Mouse (Mus musculus): ENCODE measurements around the gene Hist1h1t.

Gene Hist1h1t

DNA sequence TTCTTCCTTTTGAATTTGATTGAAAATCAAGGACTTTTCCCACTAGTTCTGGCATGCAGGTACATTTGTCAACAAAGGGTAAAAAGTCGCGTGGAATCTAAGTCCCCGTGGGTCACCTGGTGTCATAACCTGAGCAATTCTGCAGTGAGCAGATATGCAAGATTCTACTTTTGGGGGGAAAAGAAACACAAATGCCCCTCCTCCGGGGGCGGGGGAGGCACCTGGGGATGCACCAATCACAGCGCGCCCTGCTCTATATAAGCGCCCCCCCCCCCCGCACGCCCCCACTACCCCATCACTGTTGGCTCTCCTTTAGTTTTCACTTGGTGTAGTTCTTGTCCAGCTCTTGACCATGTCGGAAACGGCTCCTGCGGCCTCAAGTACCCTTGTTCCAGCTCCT, at the start of gene Hist1h1t:
Gene Hist1h1t, plus strand, starts transcription at position 301 of the 400 bp plus-strand sequence.
- DNase-seq, result no peak

DNA sequence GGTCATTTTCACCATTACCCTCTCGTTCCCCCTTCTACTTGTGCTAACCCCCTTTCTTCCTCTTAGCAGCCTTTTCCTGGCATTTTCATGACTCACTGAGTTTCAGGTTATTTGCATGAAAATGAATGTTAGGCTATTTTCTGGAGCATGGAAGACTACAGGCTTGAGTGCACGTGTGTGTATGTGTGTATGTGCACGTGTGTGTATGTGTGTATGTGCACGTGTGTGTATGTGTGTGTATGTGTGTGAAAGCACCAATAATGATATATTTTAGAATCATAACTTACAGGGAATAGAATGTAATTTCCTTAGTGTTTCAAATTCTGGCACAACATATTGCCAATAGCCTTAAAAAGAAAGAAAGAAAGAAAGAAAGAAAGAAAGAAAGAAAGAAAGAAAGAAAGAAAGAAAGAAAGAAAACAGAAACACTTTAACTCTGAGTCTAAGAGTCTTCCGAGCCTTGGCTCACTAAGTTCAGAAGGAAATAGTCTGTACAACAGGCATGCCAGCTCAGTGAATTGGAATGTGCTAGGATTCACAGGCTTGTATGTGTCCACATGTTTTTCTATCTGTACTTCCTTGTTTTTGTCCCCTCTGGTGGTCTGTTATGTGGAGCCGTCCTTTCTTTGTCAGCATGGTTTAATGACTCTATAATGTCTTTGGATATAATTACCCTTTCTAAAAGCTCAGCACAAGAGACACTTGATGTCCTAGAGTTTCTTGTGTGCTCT, 35.8 kb upstream of the Hist1h1t start:
- no peak for DNase-seq

DNA sequence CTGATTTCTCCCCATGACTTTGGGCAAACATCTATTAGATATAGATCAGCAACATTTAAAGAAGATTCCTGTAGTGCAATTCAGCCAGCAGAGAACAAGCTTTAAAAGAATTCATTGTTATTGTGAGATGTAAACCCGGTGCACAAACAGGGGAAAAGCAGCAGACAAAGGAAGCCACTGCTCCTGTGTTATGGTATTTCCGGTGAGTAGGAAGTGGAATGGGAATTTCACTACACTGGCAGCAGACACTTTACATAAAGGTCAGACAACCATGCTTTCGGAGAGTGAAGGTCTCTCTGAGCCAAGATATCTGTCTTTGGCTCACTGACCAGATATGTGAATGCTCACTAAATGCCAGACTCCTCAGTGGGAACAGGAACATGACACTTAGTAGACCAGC, 33.1 kb upstream of the Hist1h1t start:
- no peak for DNase-seq

DNA sequence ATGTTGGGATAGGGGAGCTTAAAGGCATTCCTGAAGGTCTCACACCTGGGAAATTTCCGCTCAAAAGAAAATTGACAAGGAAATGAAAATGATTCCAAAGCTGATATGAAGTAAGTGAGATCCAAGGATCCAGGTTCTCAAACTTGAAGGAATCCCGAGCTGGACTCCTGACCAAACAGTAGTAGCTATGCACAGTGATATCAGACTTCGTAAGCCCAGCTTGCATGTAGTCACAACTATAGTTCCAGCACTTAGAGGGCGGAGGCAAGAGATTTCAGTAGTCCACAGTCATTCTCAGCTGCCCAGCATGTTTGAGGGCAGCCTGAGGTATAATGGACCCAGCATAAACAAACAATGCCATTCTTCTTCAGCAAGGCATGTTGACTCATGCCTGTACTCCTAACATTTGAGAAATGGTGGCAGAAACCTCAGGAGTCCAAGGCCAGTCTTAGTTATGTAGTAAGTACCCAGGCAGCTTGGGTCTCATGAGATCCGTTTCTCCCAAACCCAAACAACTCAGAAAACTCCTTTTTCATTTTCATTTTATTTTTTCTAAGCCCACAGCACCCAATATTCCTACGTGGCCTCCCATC, 13.5 kb upstream of the Hist1h1t start:
- DNase-seq, result no peak

DNA sequence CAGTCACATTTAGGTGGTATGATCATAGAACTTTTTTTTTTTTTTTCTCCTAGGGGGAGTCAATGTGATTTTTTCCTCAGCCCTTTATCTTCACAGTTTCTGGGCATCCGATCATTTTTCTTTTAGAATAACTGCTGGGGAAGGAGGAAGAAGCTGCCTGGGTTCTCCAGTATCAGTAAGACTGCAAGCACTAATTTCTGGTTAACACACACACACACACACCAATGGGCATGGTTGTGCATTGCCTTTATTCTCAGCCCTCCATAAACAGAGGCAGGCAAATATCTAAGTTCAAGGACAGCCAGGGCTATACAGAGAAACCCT, 13.0 kb upstream of the Hist1h1t start:
- no peak for DNase-seq

DNA sequence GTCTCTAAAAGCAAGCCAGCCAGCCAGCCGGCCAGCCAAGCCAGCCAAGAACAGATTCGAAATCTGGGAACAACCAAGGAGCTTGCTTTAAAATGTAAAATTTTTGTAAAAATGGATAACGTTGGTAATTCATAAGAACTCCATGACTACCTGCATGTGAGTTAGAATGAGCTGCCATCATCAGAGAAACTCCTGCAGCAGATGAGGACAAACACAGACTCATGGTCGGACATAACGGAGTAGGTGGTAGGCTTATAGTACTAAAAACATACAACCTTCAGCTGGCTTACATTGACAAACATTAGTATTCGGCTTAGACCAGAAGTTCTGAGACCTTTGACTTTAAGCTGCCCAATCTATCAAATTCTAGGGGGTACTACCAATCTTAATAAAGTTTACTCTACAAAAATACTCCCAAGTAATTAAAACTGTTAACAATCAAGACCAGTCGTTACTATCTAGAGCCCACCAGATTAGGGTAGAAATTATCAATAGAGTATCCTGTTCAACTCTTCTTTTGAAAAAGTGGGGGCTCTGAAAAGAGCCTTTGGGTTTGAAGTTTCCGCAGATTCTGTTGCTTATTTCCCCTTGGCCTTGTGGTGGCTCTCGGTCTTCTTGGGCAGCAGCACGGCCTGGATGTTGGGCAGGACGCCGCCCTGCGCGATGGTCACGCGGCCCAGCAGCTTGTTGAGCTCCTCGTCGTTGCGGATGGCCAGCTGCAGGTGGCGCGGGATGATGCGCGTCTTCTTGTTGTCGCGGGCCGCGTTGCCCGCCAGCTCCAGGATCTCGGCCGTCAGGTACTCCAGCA, 12.5 kb upstream of the Hist1h1t start:
- DNase-seq, result peak; percentile 37

DNA sequence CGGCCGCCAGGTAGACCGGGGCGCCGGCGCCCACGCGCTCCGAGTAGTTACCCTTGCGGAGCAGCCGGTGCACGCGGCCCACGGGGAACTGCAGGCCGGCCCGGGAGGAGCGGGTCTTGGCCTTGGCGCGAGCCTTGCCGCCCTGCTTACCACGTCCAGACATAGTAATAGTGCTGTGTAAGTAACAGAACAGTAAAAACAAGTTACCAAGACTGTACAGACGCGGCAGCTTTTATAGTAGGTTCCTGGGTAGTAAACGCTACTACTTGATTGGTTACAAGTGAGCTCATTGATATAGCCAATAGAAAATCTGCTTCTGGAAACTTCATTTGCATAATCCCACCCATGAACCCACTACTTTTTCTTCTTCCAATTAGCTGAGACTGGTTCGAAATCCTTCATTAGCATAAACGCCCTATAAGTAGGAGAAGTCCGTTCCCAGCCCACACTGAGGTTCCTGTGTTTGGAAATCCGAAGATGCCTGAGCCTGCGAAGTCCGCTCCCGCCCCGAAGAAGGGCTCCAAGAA, 11.8 kb upstream of the Hist1h1t start, which contains the start of the genes Hist1h2ac and Hist1h2bc:
Gene Hist1h2ac, minus strand, starts transcription at position 194 of the 527 bp plus-strand sequence.
Gene Hist1h2bc, plus strand, starts transcription at position 445 of the 527 bp plus-strand sequence.
- peak; percentile 91 for DNase-seq

DNA sequence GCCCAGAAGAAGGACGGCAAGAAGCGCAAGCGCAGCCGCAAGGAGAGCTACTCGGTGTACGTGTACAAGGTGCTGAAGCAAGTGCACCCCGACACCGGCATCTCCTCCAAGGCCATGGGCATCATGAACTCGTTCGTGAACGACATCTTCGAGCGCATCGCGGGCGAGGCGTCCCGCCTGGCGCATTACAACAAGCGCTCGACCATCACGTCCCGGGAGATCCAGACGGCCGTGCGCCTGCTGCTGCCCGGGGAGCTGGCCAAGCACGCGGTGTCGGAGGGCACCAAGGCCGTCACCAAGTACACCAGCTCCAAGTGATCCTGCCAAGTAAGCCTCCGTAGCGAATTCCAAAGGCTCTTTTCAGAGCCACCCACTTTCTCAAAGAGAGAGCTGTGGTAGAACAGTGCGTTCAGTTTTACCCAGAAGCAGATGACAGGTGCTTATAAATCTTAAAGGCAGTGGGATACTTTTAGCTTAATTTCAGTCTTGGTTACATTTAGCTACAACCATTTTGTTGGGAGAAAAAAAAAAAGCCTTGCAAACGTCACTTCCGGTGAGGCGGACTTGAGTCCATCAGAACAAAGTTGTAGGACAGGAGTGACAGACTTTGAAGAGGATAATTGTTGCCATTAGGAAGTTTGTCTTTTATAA, 11.2 kb upstream of the Hist1h1t start:
- peak; percentile 61 for DNase-seq

DNA sequence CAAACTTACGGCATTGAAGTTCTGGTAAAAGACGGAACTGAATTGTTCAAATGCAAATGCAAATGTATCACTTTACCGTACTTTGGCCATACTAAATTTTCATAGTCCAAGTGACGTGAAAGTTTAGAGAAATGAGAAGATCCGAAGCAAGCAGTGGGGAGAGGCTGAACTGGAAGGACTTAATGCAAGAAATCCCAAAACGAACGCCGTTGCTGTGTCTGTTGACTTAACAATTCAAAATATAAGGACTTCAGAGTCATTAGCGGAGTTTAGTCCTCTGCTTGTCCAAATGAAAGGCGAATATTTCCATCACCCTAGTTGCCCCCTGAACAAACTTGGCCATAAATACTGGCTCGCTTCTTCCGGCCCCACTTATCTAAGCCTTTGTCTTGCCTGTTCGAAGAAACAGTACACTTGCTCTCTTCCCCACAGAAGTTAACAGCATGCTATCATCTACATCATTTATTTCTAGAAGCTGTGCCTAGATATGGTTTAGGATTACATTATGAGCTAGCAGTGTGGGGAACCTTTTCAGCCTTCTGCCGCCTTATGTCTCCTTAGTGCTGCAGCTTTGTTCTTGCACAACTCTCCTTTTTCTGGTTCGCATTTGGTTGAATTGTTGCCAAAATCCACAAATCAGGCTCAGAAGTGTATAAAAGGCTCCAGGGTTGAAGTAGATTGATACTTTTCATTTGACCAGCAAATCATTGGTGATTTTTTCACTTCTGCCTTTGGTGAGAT, 10.3 kb upstream of the Hist1h1t start:
- DNase-seq, result peak; percentile 43

DNA sequence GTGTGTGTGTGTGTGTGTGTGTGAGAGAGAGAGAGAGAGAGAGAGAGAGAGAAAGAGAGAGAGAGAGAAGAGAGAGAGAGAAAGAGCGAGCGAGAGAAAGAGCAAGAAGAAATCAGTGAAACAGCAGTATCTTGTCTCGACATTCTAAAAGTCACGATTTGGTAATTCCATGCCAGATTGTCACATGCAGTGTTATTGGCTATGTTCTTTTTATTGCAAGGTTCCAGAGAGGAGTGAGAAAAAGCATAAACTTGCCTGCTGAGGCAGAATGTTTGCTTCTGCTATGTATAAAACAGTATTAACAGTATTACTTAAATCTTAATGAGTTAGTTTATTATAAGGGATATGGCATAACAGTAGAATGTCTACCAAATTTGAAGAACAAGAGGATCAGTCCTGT, 9.6 kb upstream of the Hist1h1t start:
- no peak for DNase-seq

DNA sequence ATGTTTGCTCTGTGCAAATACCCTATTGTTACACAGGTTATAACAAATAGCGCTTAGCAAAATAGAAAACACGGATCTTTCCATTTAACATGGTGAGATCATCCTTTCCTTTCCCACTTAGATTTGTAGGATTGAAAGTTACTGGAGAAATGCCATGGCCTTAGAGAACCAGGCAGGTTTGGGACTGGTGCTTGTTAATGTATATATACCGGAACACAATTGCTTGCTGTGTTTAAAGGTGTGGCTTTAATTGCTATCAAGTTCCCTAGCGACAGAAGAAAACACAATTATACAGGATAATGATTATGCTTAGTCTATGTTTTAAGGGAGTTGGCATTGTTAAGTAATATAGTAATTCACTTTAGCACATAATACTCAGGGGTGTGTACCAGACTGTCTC, 8.4 kb upstream of the Hist1h1t start:
- no peak for DNase-seq

DNA sequence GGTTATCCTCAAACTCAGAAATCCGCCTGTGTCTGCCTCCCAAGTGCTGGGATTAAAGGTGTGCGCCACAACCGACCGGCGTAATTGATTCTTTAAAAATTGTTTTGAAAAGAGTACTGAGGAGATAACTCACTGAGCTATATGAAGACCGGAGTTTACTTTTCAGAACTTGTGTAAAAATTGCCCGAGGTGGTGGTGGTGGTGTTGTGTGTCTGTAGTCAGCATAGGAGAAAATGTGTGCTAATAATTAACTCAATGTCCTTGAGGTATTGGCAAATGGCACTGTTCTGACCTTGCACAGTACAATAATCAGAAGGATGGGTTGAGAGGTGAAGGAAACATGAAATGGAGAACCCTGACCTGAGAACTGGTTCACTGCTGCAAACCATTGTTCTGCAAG, 7.7 kb upstream of the Hist1h1t start:
- DNase-seq, result no peak

DNA sequence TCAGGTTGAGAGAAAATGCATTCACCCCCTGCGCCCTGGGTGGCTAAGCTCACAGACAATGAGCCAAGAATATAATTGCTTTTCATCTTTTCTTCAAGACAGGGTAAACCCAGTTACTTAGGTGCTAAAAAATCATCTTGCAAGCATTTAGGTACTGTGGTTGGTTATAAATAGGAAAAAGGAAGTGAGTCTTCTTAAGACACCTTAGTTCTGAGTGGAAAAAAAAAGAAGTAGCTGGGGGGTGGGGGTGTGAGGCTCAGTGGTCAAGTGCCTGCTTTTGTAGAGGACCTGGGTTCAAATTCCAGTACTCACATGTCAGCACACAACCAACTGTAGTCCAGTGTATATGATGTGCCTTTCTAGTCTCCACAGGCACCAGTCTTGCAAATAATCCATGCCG, 6.7 kb upstream of the Hist1h1t start:
- DNase-seq, result no peak

DNA sequence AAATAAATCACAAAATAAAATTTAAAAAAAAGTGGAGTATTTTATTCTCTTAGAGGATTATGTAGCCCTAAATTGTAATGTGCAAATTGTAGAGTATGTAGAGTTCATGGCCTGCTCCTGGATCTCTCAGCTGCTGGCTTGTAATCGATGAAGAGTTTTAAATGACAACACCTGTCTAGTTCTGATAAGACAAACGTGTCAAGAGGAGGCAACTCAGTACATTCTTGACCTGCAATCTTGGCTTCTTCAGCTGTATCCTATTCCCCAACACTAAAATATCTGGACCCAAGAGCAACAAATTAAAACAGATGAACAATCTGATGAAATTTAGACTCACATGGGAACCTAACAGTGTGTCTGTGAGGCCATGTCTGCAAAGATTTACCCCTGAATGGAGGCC, 6.2 kb upstream of the Hist1h1t start:
- DNase-seq, result no peak

DNA sequence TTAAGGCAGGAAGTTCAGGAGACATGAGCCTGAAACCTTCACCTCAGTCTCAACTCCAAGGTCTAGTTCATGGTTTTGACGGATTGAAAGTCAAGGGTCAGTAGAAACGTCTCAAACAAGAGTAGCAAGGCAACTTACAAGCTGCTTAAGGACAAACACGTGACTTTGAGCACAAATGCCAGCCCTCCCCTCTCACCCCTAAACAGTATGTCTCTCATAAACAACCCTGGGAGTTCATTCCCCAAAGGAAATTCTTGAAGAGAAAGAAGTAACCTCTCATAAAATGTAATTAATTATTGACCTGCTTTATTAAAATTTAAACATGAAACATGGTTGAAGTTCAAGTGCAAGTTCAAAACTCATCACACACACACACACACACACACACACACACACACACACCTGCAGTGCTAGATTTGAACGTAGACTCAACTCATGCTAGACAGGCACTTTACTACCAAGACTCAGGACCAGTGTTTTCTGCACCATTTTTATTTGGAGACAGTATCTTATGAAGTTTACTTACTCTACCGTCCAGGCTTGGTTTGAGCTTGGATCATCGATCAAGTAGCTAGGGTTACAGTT, 1.7 kb upstream of the Hist1h1t start:
- no peak for DNase-seq

DNA sequence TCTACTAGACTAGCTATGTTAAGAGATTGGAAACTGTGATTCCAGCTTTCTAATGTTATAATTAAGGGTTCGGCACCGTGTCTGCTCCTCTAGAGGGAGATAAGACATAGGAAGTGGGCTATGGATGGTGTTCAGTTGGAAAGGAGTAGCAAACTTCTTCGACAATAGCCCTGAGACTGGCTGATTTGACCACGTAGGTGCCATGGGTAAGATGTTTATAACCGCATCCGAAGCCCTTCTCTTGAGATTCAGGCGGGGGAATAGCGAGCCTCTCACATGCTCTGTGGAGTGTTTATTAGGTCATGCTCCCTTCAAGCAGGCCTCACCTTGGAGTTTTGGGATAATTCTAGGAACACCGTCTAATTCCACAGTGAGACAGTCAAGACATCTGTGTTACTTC, 658 bp upstream of the Hist1h1t start:
- no peak for DNase-seq

DNA sequence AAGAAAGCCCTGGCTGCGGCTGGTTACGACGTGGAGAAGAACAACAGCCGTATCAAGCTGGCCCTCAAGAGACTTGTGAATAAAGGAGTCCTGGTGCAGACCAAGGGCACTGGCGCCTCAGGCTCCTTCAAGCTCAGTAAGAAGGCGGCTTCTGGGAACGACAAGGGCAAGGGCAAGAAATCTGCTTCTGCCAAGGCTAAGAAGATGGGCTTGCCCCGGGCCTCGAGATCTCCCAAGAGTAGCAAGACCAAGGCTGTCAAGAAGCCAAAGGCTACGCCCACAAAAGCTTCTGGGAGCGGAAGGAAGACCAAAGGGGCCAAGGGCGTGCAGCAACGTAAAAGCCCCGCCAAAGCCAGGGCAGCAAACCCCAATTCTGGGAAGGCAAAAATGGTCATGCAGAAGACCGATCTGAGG, 454 bp downstream of the Hist1h1t start:
- peak; percentile 68 for DNase-seq

DNA sequence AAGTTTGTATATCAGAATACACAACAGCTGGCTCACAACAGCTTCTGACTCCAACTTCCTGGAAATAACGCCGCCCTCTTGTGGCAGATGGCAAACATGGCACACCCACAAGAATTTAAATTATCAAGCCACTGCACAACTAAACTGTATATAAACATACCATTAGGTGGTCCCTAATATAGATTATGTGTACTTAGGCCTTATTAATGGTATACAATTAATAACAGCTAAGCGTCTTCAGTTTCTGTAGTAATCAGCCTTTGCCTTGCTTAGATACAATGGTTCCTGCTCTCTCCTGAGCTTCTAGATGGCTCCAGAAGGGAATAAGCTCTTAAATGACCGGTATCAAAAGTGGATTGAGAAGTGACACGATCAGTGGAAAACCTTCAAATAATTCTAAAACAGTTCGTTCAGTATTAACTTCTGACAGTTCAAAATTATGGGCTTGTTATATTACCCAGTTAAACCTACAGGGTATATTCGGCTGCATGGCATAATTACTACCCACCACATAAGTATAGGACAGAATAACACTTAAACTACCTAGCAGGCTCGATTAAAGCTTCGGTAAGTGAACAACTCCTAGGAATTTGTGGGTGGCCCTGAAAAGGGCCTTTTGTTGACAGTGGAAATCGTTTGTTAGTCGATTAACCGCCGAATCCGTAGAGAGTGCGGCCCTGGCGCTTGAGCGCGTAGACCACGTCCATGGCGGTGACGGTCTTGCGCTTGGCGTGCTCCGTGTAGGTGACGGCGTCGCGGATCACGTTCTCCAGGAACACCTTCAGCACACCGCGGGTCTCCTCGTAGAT, 2.1 kb downstream of the Hist1h1t start:
- DNase-seq, result peak; percentile 83

DNA sequence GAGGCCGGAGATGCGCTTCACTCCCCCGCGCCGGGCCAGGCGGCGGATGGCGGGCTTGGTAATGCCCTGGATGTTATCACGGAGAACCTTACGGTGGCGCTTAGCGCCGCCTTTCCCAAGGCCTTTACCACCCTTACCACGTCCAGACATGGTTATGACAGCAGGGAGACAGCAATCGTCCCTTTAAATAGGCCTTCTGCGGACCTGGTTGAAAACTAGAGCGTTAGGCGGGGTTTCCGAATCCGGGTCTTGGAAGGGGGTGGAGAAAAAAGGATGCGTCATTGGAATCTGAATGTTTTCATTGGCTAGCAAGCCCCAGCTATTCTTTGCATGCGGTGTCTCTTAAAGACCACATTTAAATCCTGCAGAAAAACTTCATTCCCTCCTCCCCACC, 2.7 kb downstream of the Hist1h1t start, which contains the start of gene Hist1h4c:
Gene Hist1h4c, minus strand, starts transcription at position 155 of the 394 bp plus-strand sequence.
- peak; percentile 96 for DNase-seq

DNA sequence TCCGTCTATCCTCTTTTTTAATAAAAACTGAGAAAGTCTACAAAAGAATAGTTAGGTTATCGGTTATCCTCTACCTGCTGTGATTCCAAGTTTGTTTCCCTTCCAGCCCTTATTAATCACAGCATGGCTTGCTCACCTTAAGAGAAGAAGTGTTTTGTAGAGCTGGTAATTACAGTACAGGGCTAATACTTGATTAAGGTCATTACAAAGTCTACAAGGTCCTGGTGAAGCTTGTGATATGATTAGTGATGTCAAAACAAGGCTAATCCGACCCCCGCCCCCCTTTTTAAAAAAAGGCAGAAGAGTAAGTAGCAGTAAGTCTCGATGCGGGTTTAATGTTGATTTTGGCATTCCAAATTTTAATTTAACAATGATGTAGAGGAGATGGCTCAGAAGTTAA, 3.4 kb downstream of the Hist1h1t start:
- DNase-seq, result no peak

DNA sequence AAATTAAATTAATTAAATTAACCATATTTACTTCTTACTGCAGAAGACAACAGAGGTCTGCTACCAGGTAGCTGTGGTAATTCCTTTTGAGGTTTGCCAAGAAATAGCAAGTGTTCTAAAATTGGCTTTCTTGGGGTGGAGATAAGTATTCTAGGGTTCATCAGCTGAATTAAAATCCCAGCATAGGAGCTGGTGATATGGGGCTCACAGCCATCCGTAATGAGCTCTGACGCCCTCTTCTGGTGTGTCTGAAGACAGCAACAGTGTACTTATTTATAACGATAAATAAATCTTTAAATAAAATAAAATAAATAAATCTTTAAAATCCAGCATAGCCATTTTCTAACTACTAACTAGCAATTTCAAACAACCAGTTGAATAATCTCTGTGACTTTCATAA, 4.2 kb downstream of the Hist1h1t start:
- no peak for DNase-seq

Measured in liver (tissue).